Mouse (Mus musculus) gastrocnemius, adult 18-20 months (tissue): Measurements from ENCODE around the gene Nadk2. TPM values are rescaled to one million over a fixed set of nuclear protein-coding genes. Genes with fewer than 3 reads are reported as not detected.

Source experiments
- DNase-seq: peaks from one replicate; pipeline ENCODE4 v3.0.0; 2021; ENCODE audit warnings: low spot score
- total RNA-seq, 2 experiments: library from RNA; stranded (reverse); gene quantifications; 2 replicates each; pipeline ENCODE4 v1.2.3; 2021

The Nadk2 gene
- total RNA-seq, 2 experiments from 2014 or later, result 37.0 to 37.7 TPM

DNA sequence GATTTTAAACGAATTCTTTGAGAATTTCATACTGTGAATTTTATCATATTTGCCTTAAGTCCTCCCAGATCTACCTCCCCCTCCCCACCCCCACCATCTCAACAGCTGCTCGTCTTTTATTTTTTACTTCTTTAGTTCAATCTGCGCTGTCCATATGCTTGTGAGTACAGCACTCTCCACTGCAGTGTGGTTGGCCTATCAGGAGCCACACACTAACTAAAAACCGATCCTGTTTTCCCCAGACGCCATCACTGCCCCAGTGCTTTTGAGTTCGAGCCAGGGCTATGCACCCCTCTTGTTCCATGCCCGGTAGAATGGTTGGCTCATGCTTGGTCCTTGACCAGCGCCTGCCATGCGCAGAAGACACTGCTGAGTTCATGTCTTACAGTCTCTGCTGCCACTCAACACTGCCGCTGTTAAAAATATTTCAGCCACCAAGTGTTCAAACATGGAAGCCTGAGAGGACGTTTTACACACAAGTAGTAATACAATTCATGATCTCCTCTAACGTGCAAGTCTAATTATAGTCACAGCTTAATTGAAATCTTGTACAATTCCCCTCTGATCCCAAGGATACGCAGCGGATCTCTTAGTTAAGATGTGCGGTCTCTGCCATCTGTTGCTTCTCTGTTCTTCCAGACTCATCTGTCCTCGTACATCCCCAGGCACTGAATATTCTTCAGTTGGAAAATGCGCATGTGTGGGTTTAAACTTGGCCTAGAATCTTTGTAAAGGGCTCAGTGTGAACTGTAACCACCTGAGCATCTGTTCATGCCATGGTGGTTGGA is 17.0 kb downstream of the Nadk2 start:
- no peak for DNase-seq

DNA sequence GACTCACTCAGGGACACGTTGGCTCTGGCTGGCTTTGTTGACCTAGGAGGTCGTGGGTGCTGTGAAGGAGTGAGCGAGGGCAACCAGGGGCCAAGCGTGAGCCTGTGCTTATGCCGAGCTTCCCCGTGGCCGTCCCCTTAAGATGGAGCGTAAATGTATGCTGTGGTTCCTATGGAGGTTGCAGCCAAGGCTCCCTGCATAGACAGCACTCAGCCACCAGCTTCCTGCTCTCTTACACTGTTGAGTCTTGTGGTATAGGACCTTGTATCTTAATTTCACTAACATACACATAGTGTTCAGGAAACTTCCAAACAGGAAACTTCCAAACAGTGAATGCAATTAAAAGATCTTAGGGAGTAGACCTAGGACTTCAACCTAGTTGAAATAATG is 17.6 kb downstream of the Nadk2 start:
- DNase-seq, result no peak

DNA sequence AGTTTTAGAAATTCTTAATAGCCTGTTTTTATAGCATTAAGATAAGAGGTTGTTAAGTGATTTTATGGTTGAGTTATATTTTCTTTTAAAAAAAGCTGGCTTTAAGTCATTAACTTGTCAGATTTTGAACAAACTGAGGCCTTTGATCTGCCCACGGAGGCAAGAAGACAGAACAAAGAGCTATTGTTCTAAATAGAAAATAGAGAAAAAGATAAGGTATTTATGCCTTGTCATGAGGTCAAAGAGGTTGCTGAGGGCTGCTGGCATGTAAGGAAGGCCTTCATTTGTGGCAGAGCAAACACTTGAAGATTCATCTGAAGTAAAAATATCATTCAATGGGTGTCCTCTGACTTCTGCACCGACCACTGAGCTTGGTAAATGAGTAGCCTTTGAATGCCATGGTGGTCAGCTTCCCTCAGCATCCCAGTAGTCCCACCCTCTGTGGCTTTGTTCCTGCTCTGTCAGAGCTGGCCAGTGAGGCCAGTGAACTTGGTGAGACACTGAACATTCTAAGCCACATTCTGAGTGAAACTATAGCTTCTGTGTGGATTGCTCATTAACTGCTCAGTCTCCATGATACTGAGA is 18.2 kb downstream of the Nadk2 start:
- DNase-seq, result no peak

DNA sequence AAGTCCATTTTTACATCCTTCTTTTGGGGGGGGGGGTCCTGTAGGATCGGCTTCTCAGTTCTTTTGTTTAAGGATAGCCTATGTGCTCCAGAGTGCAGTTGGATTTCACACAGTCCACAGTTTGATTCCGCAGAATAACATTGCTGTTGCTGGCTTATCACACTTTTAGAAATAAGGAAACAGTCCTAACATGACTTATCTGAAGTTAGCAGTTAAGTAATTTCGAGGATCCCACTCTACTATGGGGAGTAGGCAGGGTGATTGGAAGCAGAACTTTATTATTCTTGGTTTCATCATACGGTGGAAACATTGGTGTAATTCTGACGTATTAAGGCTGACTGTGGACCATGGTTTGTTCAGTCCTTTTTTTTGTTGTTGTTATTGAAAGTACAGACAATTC is 19.6 kb downstream of the Nadk2 start:
- no peak for DNase-seq

DNA sequence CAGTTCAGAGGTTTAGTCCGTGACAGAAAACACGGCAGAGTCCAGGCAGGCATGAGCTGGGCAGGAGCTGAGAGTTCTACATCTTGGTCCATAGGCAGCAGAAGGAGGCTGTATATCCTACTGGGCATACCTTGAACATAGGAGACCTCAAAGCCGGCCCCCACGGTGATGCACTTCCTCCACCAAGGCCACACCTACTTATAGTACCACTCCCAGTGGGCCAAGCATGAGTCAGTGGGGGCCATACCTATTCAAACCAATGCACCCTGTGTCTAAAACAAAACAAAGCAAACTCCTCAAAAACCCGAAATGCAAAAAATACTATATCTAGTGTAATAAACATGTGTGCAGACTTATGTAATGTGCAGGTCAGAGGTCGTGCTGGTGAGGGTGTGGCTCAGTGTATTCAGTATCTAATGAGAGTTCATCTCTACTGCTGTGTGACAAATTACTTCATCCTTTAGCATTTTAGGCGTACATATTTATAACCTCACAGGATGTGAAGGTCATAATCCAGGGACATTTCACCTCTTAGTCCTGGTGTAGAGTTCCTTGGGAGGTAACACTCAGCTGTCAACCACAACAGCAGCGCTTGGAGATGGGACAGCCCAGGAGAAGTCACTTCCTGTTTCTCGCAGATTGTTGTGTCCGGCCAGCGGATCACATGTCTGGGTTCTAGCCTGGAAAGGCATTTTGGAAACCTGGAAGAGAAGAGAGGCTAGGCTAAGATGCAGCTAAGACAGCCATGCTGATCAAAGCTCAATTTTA is 22.7 kb downstream of the Nadk2 start:
- no peak for DNase-seq

DNA sequence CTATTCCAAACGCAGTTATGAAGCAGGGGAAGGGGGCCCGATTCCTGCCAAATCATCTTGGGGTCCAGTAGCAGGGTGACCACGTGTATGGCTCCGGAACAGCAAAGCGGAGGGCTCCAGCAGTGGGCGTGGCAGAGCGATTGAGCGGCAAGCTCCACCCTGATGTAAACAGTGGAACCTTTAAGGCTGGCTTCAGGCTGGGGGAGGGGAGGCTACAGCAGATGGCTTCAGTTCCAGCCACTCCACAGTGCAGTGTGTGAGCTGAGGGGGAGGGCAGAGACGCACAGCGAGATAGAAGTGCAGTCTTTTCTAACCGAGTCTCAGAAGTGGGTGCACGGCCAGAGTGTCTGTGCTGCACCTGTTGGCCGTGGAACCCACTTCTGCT is 23.3 kb downstream of the Nadk2 start:
- DNase-seq, result no peak

DNA sequence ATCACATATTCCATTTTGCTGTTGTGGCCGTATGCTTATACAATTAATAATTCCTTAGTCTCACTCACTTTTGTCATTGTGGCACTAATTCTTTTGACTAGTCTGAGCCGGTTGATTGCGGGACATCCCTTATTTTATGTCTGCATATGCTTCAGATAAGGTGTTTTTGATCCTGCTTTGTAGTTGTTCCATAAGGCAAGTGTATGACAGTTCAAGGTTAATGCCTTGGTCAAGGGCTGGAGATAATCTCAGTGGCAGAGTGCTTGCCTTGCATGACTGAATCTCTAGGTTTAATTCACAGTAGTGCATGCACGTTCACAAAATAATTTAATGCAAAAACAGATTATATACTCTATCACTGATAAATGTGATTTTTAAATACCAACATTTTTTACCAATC is 25.8 kb downstream of the Nadk2 start:
- DNase-seq, result no peak

DNA sequence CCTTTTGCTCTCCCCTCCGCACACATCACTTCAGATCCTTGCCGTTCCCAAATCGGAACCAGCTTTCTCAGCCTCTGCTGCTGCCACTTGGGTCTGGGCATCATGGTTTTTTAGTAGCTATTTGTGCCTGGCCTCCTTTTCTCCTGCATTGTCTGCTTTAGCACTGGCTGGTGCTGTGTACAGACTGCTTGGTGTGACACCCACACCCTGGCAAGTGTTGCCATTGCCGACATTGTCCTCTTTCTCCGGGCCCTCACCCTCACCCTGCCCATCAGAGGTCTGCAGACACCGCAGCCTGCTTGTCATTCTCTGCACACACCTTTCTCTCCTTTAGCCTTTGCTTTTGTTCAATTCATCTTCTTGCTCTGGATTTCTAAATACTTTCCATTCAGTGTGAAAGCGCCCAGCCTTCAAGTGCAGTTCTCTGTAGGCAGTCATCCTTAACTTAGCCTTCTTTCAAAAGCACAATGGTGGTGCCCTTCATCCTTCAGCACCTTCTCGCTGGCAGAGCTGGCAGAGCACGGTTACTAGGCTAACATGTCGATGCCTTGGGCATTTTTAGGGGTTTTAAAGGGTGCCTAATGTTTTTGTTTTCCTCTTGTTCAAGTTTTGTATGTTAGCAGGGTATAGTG is 29.5 kb downstream of the Nadk2 start:
- no peak for DNase-seq

DNA sequence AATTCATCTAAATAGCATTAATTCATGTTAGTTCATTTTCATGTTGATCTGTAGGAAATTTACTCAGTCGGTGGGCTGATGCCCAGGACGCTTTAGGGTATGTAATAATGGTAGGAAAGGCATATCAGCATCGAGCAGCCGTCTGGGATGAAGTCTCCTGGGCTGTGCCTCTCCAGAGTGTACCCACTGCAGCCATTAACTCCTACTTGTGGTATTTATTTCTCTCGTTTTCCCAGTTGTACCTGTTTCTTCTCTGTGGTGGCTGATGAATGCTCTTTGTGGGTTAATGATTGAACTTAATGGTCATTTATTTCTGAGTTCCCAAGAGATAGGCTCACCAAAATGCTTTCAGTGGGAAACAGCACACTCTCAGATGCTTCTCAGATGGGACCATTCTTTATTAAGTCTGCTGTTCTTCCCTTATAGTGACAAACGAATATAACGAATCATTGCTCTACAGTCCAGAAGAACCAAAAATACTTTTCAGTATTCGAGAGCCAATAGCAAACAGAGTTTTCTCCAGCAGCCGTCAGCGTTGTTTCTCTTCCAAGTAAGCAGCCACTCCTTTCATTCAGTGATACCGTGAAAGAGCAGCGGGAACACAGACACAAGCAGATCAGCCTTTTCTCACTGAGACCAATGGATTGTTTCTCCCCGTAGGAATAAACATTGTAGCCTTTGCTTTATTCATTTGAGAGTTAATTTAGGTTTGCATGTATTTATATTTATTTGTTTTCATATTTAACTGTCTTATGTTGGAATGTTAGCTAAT is 35.4 kb downstream of the Nadk2 start:
- DNase-seq, result no peak

DNA sequence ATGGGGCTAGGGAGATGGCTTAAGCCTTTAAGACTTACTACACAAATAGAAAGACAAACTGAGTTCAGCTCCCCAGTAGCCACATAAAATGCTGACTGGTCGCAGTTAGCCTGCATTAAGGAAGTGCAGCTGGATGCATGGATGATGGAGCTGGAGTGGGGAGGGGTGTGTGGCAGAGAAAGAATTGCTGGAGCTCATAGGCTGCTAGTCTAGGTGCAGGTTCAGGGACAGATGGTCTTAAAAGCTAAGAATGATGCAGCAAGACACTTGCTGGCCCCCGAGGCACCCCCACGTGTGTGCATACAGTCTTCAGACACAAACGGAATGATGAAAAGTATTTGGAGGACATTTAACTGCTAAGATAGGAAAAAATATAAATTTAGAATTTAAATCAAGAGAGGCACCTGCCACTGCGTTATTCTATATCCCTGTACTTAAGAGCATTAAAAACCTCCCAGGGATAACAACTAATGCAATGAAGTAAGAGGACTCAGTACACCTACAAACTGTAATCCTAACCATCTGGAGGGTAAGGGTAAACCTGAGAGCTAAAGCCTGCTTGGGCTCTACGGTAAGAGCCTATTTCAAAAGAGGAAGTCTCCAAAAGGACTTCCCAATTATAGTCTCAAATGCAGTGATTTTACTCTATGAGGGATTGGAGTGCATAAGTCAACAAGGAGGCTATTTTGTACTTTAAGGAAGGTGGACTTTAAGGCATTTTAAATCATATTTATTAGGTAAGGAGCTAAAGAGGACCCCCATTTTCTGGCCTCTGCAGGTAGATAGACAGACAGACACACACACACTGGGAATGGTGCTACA is 39.7 kb downstream of the Nadk2 start:
- no peak for DNase-seq

DNA sequence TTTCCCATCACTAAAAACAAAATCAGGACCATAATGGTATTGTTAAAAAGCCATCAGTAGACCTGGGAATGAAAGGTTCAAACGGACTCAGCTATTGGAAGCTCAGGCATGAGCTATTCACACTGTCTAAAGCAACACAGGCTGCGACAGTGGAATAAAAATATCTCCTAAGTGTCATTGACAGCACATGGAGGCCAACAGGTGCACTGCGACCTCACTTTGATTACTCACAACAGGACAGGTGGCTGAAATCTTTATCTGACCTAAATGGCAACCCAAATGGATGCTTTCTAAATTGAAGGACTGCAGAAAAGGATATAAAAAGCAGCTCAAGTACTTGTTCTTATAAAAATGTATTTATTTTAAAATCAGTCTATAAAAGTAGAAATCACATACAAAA is 40.6 kb downstream of the Nadk2 start:
- no peak for DNase-seq

DNA sequence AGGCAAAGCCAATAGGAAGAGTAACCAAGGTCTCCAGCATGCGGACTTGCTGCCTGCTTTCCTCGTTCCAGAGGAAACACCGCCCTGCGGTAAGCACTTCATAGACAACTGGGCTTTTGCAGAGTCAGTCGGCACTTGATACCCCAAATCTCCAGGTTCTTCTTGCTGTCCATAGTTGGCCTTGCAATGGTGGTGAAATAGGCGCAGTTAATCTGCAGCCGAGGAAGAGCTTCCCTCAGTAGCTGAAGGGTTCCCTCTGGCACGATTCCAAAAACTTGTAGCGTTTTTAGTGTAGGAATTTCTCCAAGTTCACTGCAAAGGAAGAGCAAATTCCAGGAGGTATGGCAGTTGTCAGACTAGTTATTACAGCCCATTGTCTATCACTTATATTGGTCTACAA is 42.5 kb downstream of the Nadk2 start:
- DNase-seq, result no peak

DNA sequence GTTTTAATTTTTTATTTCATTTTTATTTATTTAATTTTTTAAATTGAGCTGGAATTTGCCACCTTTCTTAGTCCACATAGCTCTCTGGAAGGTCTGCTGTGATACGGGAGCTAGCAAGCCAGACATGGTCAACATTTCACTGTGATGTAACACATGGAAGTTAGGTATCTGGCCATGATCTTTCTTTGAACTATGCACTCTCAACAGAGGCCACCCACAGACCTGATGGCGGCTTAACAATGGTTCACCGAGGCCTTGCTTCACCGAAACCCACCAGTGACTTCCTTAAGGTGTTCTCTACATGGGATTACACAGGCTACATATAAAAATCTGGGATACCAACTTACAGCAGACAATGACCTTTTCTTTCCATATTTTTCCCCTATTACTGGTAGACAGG is 43.1 kb downstream of the Nadk2 start:
- DNase-seq, result no peak

DNA sequence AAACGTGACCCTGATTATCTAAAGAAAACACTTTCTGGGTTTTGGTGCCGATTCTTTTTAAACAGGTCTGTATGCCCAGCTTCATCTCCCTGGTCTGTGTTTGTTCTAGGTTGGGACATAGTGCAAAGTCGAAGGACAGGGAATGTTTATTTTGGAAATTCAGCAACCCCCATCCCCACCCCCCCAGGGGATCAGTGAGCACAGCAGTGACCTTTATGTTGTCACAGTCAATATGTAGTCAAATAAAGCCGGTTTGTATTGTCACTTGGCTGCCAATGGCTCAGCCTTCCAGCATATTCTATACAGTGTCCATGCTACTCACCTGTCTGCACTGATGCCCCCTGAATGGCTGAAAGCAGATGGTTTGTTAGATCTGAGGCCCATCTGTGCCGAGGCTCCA is 43.5 kb downstream of the Nadk2 start:
- DNase-seq, result no peak

DNA sequence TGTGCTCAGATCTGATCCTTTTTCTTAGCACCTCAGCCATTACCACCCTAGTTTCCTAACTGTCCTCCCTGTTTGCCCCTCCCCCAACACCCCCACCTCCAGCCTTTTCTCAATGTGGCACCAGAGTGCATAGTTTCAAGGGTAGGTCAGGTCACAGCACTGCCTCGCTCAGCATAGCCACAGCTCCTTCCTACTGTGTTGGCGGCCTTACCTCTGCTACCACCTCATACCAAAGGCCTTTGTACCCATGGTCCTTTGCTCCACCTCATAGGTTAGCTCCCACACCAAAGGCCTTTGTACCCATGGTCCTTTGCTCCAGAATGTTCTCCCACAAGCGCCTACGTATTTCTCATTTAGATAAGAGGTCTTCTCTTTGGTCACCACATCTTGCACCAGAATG is 47.8 kb downstream of the Nadk2 start:
- DNase-seq, result no peak

DNA sequence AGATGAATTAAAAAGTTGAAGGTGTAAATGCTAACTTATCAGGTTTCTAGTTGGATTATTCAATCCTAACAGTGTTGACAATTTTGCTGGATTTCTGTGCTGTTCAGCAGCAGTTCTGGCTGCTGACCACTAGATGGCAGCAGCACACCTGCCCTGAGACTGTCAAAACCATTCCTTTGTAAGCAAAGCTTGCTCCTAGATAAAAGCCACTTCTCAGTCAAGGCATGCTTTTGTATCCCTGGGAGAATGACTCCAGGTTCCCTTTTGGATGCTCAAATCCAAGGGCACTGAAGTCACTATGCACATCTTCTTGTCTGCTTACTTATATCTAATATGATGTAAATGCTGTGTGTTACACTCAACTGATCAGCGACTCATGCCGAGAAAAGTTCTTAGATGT is 49.0 kb downstream of the Nadk2 start:
- DNase-seq, result peak; percentile 36

DNA sequence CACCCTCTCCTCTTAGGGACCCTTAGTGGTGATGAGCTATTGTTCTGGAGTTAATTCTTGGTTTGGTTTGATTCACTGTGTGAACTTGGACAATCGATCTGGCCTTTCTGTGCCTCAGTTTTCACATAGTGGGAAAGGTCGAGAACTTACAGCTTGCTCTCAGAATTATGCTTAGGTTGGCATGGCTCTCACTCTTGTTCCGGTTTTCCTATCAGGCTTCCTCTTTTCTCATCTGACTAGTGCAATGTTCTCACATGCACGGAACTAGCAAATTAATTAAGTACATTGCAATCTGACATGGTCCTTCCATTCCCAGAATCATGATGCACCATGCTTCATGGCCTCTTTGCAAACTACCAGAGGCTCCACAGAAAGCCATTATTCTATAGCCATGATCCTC is 51.9 kb downstream of the Nadk2 start:
- DNase-seq, result no peak

DNA sequence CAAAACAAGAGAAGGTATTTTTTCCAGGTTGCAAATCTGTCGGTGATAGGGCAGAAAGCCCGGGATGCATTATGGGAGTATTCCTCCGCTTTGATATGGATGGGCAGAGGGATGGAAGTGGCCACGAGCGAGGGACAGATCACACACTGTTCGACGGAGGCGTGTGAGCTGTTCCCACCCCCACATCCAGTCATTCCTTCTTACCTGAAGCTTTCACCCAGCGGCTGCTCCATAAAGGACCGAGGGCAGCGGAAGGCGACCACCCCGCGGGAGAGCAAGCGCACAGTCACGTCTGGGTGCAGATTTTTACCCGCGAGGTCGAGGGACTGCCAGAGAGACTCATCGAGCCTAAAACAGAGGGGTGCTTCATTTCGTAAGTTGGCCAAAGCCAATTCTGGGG is 53.8 kb downstream of the Nadk2 start:
- DNase-seq, result no peak

DNA sequence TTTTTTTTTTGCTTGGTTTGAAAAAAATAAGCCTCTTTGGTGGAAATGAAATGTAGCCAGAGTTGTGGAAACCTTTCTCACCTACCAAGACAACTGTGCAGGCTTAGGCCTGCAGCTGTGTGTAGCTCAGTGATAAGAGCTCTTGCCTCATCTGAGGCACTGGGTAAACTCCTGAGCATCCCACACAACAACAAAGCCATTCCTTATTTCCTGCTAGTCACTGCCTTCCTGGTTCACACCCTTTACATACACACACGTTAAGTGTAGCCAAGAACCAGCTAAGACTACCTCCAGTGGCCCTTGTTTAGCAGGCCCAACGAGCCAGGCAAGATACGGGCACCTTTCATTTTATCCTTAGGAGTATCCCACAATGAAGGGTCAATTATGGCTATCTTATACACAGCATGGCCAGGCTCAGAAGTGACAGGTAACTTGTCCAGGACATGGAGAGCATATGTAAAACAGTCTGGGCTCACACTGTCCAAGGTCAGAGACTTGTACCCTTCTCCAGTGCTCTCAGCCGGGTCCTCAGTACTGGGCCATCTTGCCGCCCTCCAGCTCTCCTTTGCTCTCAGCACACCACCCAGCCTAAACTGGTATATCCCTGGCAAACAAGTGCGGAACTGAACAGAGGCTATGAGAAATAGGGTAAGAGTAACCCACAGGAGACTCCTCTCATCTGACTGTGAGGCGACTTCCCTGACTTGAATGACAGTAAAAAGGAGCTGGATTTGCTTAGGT is 56.2 kb downstream of the Nadk2 start:
- DNase-seq, result no peak
